Mouse (Mus musculus): ENCODE data around the gene Btbd2.
A peak's percentile ranks its signal among the peaks of the same experiment; 100 is the strongest.

DNA sequence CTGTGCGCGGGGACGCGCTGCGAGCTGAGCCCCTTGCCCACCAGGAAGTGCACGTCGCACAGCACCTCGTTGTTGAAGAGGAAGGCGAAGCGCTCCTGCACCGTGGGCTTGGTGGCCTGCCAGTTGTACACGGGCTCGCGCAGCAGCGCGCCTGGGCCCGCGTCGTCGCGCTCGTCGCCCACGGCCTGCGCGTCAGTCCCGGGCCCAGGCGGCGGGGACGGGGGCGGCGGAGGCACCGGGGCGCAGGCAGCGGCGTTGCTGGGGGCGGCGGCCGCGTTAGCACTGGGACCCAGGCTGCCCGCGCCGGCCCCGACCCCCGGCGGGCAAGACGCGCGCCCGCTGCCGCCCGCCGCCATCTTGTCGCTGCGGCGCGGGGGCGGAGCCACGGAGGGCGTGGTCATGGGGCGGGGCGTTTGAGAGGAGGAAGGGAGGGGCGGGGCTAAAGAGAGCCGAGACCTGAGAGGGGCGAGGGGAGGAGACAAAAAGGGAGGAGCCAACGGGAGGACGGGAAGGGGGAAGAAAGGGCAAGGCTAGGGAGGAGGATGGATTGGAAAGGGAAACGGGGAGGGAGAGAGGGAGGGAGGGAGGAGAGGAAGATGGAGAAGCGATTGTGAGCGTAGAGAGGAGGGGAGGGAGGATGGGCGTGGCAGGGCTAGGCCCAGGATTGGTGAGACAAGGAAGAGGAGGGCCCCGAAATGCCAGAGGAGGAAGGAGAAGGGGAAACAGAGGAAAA is 575 bp downstream of the Btbd2 start:
- peak; percentile 2; the same call in 1 of the 2 replicates for TF ChIP-seq CTCF (IDR thresholded peaks at IDR 0.05; ENCODE audit: control insufficient read depth, insufficient read depth, insufficient replicate concordance, low read depth, low read length)
- no peak; the same call in 1 of the 2 replicates for TF ChIP-seq POLR2A (IDR thresholded peaks at IDR 0.05; ENCODE audit: control insufficient read depth, low read depth, low read length)

Data from testis, adult 2 months (tissue).